Mouse (Mus musculus) MEL-GATA-1-ER (cell line): ENCODE measurements around the gene Tmem132d.
"Not testable (repeated sequence)": the region's sequence is repeated elsewhere in the genome, so short reads cannot be mapped to it uniquely, and the experiment has no call there.

ENCODE experiments used
- DNase-seq: peaks from one replicate; pipeline ENCODE4 v3.0.0-alpha.2; 2012; ENCODE audit warnings: low read depth; ENCODE audit errors: extremely low read depth

Tmem132d gene

GRCm38 (mm10) chr5:127800907-127801306 is 632.0 kb downstream of the Tmem132d start:
- no peak for DNase-seq

DNA sequence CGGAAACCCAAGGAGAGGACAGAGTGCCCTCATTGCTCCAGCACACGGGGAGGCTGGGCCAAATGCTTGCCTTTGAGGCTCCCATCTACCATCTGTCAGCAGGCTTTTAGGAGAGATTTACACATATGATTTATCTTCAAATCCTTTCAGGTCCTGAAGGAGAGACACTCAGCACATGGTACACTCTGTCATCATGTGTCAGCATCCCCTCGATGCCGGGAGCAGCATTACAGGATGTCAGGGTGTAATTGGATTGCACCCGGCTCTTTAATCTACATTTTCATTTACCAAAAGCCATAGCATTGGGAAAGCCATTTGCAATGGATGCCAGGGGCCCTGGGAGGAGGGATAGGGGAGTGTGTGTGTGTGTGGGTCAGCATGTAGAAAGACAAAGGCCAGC is 651.7 kb downstream of the Tmem132d start:
- DNase-seq: no peak

DNA sequence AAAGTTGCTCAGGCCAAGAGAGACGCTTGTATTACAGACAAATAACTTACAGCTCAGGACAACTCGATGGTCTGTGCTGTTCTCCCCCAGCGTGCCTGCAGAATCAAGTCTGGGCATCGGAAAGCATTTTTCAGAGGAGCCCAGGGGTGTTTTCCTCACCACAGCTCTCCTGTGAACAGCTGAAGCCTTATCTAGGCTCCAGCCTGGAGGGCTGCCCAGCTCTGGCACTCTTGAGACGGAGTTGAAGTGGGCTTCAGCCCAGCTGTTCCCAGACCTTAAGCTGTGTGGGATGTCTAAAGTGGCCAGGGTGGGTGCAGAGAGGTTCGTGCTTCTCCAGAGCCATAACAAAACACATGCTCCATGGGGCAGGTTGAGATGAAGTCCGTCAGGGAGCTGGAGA is 657.1 kb downstream of the Tmem132d start:
- no peak for DNase-seq

DNA sequence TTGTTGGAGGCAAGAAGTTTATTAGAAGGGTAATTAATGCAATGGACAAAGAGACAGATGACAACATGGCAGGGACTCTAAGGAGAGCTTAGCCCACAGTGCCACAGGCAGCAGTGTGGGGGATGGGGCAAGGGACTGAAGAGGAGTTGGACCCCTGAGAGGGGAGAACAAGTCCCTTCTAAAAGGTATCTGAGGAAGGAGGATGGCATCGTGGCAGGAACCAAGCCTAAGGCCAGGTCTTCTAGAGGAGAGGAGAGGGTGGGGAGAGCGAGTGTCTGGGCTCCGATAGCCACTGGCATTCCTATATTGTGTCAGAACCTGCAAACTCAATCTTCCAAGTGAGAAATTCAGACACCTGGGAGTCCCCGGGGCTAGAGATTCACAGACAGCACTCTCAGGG is 674.3 kb downstream of the Tmem132d start:
- DNase-seq: no peak

DNA sequence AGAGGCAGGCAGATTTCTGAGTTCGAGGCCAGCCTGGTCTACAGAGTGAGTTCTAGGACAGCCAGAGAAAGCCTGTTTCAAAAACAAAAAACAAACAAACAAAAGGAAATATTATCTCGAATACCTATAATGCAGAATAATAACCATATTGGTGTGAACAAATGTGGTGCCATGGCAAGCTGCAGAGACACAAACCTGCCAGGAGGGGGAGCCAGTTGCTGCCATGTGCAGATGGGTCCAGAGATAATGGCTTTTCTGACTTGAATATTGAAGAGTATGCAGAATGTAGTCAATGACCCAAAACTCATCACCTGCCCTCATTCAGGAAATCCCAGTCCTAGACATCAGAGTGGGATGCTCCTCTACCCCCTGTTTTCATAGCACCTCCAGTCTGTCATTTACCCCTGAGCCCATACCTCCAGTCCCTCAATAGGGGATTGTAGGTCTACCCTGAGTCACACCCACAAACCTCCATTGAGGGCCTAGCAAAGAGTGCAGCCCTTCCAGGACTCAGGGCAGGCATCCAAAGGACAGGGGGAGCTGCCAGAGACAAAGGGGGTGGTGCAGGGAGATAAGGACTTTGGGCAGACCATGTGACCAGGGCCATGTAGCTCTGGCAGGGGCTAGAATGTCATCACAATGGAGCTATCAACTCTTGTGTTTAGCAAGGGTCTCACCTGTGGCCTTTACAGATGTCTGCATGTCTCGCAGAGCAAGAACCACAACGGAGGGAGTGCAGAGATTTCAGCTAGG is 676.0 kb downstream of the Tmem132d start:
- DNase-seq: no peak

GRCm38 (mm10) chr5:127756011-127756410 is 676.9 kb downstream of the Tmem132d start:
- no peak for DNase-seq

DNA sequence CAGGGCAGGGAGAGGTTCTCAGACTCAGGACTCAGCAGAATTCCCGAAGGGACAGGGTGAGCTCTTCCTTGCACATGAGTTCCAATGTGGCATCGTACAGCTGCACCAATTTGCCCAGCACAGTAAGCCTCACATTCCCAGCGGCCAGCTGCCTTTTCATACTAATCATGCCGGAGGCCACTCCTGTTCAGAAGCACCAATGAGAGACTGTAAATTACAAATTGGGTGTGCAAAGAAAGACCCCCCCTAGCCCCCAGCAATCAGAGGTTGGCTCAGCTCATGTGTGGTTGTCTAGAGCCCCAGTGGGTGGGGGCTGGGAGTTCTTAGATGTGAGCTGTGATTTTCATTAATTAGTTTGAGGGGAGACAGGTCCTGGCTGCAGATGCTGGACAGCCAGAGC is 677.3 kb downstream of the Tmem132d start:
- no peak for DNase-seq

DNA sequence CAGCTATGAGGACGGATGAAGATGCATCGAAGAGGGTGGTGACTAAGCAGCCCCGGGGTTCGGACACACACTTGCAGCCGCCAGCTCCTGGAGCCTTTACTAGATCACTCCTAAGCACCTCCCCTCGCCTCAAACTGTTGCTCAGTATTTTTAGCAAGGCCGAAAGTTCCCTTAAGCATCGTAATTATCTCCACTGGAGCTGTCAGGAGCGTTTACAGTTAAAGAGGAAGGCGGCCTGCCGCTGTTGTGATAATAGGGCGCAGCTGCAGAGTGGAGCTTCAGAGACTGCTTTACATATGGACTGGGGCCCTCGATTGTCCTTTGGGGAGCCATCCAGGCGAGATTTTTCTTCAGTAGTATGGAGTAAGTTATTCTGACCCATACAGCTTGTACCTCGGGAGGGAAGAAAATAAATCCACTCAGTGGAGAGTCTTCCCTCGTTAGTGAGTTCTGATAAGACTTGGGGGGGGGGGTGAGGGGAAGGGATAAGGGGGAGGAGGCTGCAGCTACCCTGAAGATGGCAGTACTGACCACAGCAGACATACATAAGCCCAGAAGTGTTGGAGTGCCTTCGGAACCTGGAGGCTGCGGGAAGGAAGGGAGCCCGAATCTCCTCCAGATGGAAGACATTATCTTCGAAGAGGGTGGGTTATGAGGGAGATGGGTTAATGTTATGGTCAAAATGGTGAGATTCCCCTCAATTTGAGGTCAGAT is 681.5 kb downstream of the Tmem132d start:
- peak; percentile 76 for DNase-seq

GRCm38 (mm10) chr5:127749540-127749939 is 683.3 kb downstream of the Tmem132d start:
- not testable (repeated sequence) for DNase-seq

- no peak for DNase-seq
Measured at GRCm38 (mm10) chr5:127741331-127741730, 691.5 kb downstream of the Tmem132d start.
